ENCODE assay signal across 31 mouse cellular contexts in the genomic region with DNA sequence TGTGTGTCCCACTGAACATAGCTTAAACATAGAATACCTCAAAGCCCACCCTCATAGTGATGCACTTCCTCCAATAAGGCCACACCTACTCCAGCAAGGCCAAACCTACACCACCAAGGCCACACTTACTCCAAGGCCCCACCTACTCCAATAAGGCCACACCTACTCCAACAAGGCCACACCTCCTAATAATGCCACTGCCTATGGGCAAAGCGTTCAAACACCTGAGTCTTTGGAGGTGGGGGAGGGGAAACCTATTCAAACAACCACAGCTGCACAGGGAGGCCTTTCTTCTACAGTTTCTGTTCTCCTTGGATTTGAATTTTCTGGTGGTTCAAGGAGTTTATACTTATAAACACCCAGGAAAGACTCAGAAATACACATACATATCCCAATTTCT. TPM values are rescaled to one million over a fixed set of nuclear protein-coding genes. Genes with fewer than 3 reads are reported as not detected.
DNase-seq lines count a peak whose midpoint lies in the region; ATAC-seq and TF ChIP-seq lines count a peak whose summit lies in the region.
"Had no signal": no experiment of that assay in that cellular context is flagged by ENCODE, and none has a peak within 500 bp of the region (broad histone marks: within the 10 kb centered on the region; RNA-seq: fewer than 3 reads in every experiment).

No protein-coding gene starts in this region.

- no peaks in the 10 kb centered on the region for H3K79me2 ChIP-seq in CH12.LX (replicated peaks; ENCODE audit: control insufficient read depth, extremely low read depth, insufficient read depth, poor library complexity, severe bottlenecking)

- no peak for ATAC-seq in midbrain, embryonic 11.5 days (ENCODE audit: low FRiP score)
- ATAC-seq in midbrain, embryonic 16.5 days = no peak
- no peak for ATAC-seq in kidney, embryonic 15.5 days (replicated peaks; ENCODE audit: low FRiP score)
- ATAC-seq in forebrain, embryonic 12.5 days (ENCODE audit: low FRiP score) = no peak
- ATAC-seq: activated CD4-positive, CD25-positive, alpha-beta regulatory T cell, adult 4 months; CD4-positive, CD25-positive, alpha-beta regulatory T cell, adult 4 months; forebrain, embryonic 13.5 days; forebrain, embryonic 15.5 days; forebrain, postnatal 0 days; Patski had no signal

- TF ChIP-seq POLR2A in CH12.LX (IDR thresholded peaks at IDR 0.05; ENCODE audit: low read depth, low read length) = no peak

- H3K4me2 ChIP-seq in midbrain, embryonic 11.5 days = no peak overlapping the region
- no peak overlapping the region for H3K4me2 ChIP-seq in midbrain, embryonic 16.5 days (ENCODE audit: low read length)
- H3K4me2 ChIP-seq in CH12.LX (ENCODE audit: insufficient read depth, low read depth, poor library complexity, severe bottlenecking) = no peak overlapping the region
- H3K4me2 ChIP-seq in kidney, embryonic 15.5 days = no peak overlapping the region
- H3K4me2 ChIP-seq in forebrain, embryonic 12.5 days = no peak overlapping the region
- H3K4me2 ChIP-seq: embryonic facial prominence, embryonic 12.5 days; embryonic facial prominence, embryonic 15.5 days; forebrain, embryonic 13.5 days; forebrain, embryonic 15.5 days had no signal

- 85% methylated on average over 1 of the region's 1 CpGs for WGBS in midbrain, embryonic 11.5 days
- WGBS in midbrain, embryonic 16.5 days = 74% methylated on average over 1 of the region's 1 CpGs
- 91% methylated on average over 1 of the region's 1 CpGs for WGBS in kidney, embryonic 15.5 days
- WGBS in forebrain, embryonic 12.5 days = 73% methylated on average over 1 of the region's 1 CpGs

- in situ Hi-C loops in CH12.LX (cut with MboI; ENCODE audit: low pct_ligation_motif_present, low pct_unique_long_range_greater_than_20kb, low sequenced_read_pairs) = no loop called here

- H3K4me1 ChIP-seq in midbrain, embryonic 11.5 days (ENCODE audit: control insufficient read depth, insufficient read depth, low read length) = no peaks in the 10 kb centered on the region; the same call in 1 of the 2 replicates
- H3K4me1 ChIP-seq in midbrain, embryonic 16.5 days (ENCODE audit: control insufficient read depth, insufficient read depth, low read length) = no peaks in the 10 kb centered on the region
- H3K4me1 ChIP-seq in CH12.LX (ENCODE audit: control insufficient read depth in 1 of 2, insufficient read depth in 2 of 2) = peaks cover 7 to 30% of the 10 kb centered on the region in 2 experiments
- no peaks in the 10 kb centered on the region for H3K4me1 ChIP-seq in kidney, embryonic 15.5 days
- H3K4me1 ChIP-seq in forebrain, embryonic 12.5 days = peaks cover under 1% of the 10 kb centered on the region; the same call in 1 of the 2 replicates
- H3K4me1 ChIP-seq: embryonic facial prominence, embryonic 12.5 days; embryonic facial prominence, embryonic 15.5 days; forebrain, embryonic 13.5 days; forebrain, embryonic 15.5 days had no signal

- TF ChIP-seq EP300 in CH12.LX (IDR thresholded peaks at IDR 0.05; ENCODE audit: low read length) = no peak

- TF ChIP-seq CTCF in CH12.LX (conservative IDR thresholded peaks at IDR 0.05 in 1 of 2, IDR thresholded peaks at IDR 0.05 in 1 of 2; ENCODE audit: low read depth in 2 of 2, low read length in 2 of 2) = no peak

- no peaks in the 10 kb centered on the region for H3K9me3 ChIP-seq in midbrain, embryonic 11.5 days (ENCODE audit: control insufficient read depth, low read length)
- no peaks in the 10 kb centered on the region for H3K9me3 ChIP-seq in midbrain, embryonic 16.5 days (replicated peaks; ENCODE audit: control insufficient read depth, low read length, poor library complexity, severe bottlenecking)
- H3K9me3 ChIP-seq in CH12.LX (replicated peaks; ENCODE audit: low read length) = no peaks in the 10 kb centered on the region
- H3K9me3 ChIP-seq in kidney, embryonic 15.5 days (replicated peaks) = no peaks in the 10 kb centered on the region
- H3K9me3 ChIP-seq in forebrain, embryonic 12.5 days = no peaks in the 10 kb centered on the region
- H3K9me3 ChIP-seq: embryonic facial prominence, embryonic 12.5 days; embryonic facial prominence, embryonic 15.5 days; forebrain, embryonic 10.5 days; forebrain, embryonic 13.5 days; forebrain, embryonic 15.5 days; G1E had no signal

- dilution Hi-C loops in CH12.LX (cut with MboI; ENCODE audit: extremely low pct_ligation_motif_present, extremely low pct_unique_long_range_greater_than_20kb, low sequenced_read_pairs) = no loop called here

- no peak overlapping the region for H3K4me3 ChIP-seq in midbrain, embryonic 11.5 days (ENCODE audit: low read depth, low read length)
- no peak overlapping the region for H3K4me3 ChIP-seq in midbrain, embryonic 16.5 days (ENCODE audit: low read depth, low read length)
- H3K4me3 ChIP-seq in CH12.LX (replicated peaks in 1 of 3; ENCODE audit: low read depth in 2 of 3, low read length in 2 of 3, poor library complexity in 1 of 3) = no peak overlapping the region
- H3K4me3 ChIP-seq in kidney, embryonic 15.5 days (replicated peaks) = no peak overlapping the region
- no peak overlapping the region for H3K4me3 ChIP-seq in forebrain, embryonic 12.5 days (replicated peaks)
- H3K4me3 ChIP-seq: embryonic facial prominence, embryonic 12.5 days; embryonic facial prominence, embryonic 15.5 days; erythroblast, embryonic 14.5 days; forebrain, embryonic 10.5 days; forebrain, embryonic 13.5 days; forebrain, embryonic 15.5 days had no signal

- H3K9ac ChIP-seq in midbrain, embryonic 11.5 days (ENCODE audit: low read length) = no peak overlapping the region
- no peak overlapping the region for H3K9ac ChIP-seq in midbrain, embryonic 16.5 days (ENCODE audit: low read depth, low read length)
- no peak overlapping the region for H3K9ac ChIP-seq in CH12.LX (ENCODE audit: insufficient read depth, low read depth)
- no peak overlapping the region for H3K9ac ChIP-seq in kidney, embryonic 15.5 days
- no peak overlapping the region for H3K9ac ChIP-seq in forebrain, embryonic 12.5 days
- H3K9ac ChIP-seq: embryonic facial prominence, embryonic 12.5 days; embryonic facial prominence, embryonic 15.5 days; forebrain, embryonic 13.5 days; forebrain, embryonic 15.5 days; forebrain, postnatal 0 days had no signal

- no peaks in the 10 kb centered on the region for H3K36me3 ChIP-seq in midbrain, embryonic 11.5 days (ENCODE audit: control insufficient read depth, insufficient read depth, low read length)
- H3K36me3 ChIP-seq in midbrain, embryonic 16.5 days (ENCODE audit: control insufficient read depth, insufficient read depth, low read length) = no peaks in the 10 kb centered on the region
- H3K36me3 ChIP-seq in CH12.LX (replicated peaks in 1 of 2; ENCODE audit: control insufficient read depth in 1 of 2, insufficient read depth in 1 of 2, low read length in 1 of 2) = no peaks in the 10 kb centered on the region
- no peaks in the 10 kb centered on the region for H3K36me3 ChIP-seq in kidney, embryonic 15.5 days
- no peaks in the 10 kb centered on the region for H3K36me3 ChIP-seq in forebrain, embryonic 12.5 days (replicated peaks)
- H3K36me3 ChIP-seq: embryonic facial prominence, embryonic 12.5 days; embryonic facial prominence, embryonic 15.5 days; forebrain, embryonic 10.5 days; forebrain, embryonic 15.5 days; G1E had no signal

- no peak overlapping the region for H3K27ac ChIP-seq in midbrain, embryonic 11.5 days (ENCODE audit: low read depth, low read length)
- H3K27ac ChIP-seq in midbrain, embryonic 16.5 days (ENCODE audit: low read length) = no peak overlapping the region
- no peak overlapping the region for H3K27ac ChIP-seq in CH12.LX (ENCODE audit: insufficient read depth, low read depth)
- no peak overlapping the region for H3K27ac ChIP-seq in kidney, embryonic 15.5 days
- no peak overlapping the region for H3K27ac ChIP-seq in forebrain, embryonic 12.5 days
- H3K27ac ChIP-seq: embryonic facial prominence, embryonic 12.5 days; embryonic facial prominence, embryonic 15.5 days; forebrain, embryonic 10.5 days; forebrain, embryonic 13.5 days; forebrain, embryonic 15.5 days had no signal

- no peaks in the 10 kb centered on the region for H3K27me3 ChIP-seq in midbrain, embryonic 11.5 days (ENCODE audit: control insufficient read depth, insufficient read depth, low read length)
- no peaks in the 10 kb centered on the region for H3K27me3 ChIP-seq in midbrain, embryonic 16.5 days (ENCODE audit: control insufficient read depth, insufficient read depth, low read depth, low read length)
- no peaks in the 10 kb centered on the region for H3K27me3 ChIP-seq in CH12.LX (replicated peaks)
- H3K27me3 ChIP-seq in kidney, embryonic 15.5 days = peaks cover 7% of the 10 kb centered on the region; the same call in 1 of the 2 replicates
- peaks cover 3% of the 10 kb centered on the region for H3K27me3 ChIP-seq in forebrain, embryonic 12.5 days
- H3K27me3 ChIP-seq: forebrain, embryonic 15.5 days; Patski had no signal

- no peak for TF ChIP-seq RAD21 in CH12.LX (IDR thresholded peaks at IDR 0.05; ENCODE audit: low read depth, low read length)

- DNase-seq in midbrain, embryonic 11.5 days (ENCODE audit: low spot score, missing footprints) = peak; percentile 59
- DNase-seq in A20 (ENCODE audit: low read depth, low spot score) = peak; percentile 24
- peak; percentile 72 for DNase-seq in CH12.LX (ENCODE audit: extremely low read depth)
- peak; percentile 71 for DNase-seq in R1 (ENCODE audit: low read depth, low spot score)
- no peak for DNase-seq in ovary, adult 18-20 months (ENCODE audit: low spot score)
- DNase-seq: adrenal gland, adult 8-10 months; adrenal gland, postnatal 14 days; adrenal gland, postnatal 36 days; B cell, adult 2 months; cerebellum, adult 18-20 months; cerebellum, adult 8-10 months; cerebellum, adult 9-11 months; cerebellum, postnatal 14 days; cerebellum, postnatal 36 days; embryo, embryonic 11 days; forebrain, postnatal 0 days had no signal

RNA-seq across cellular contexts. Expression of gene Atg4a-ps, which starts 43.2 kb away (rescaled TPM):
- 0.08 and 0.19 TPM in 2 replicates for polyA plus RNA-seq in midbrain, embryonic 11.5 days (2014; fragmentation: Nextera tagmentation; extraction: Ambion mirVana)
- polyA plus RNA-seq in midbrain, embryonic 16.5 days (2015; fragmentation: Nextera tagmentation; extraction: Ambion mirVana) = 0.11 and 0.29 TPM in 2 replicates
- total RNA-seq in CH12.LX (2012; rRNA removed) (0.46 and 0.64 TPM in 2 replicates), CH12.LX (2014; rRNA removed) (5.7 and 6.6 TPM in 2 replicates)
- polyA plus RNA-seq in CH12.LX (2012; ENCODE audit: insufficient read length, low read depth) = 2.1 and 4.0 TPM in 2 replicates
- polyA plus RNA-seq in kidney, embryonic 15.5 days (2015; fragmentation: Nextera tagmentation; extraction: Ambion mirVana) = 0.13 TPM in 1 of 2 replicates, not detected in the other
- 0.17 TPM in 1 of 2 replicates, not detected in the other for polyA plus RNA-seq in forebrain, embryonic 12.5 days (2016; fragmentation: Nextera tagmentation; extraction: Ambion mirVana)
- polyA plus RNA-seq: erythroblast, embryonic 14.5 days; forebrain, embryonic 15.5 days; G1E had no signal

RNA-seq across cellular contexts. Expression of gene Olfml3, which starts 48.8 kb away (rescaled TPM):
- polyA plus RNA-seq in midbrain, embryonic 11.5 days (2014; fragmentation: Nextera tagmentation; extraction: Ambion mirVana) = 8.9 and 10.5 TPM in 2 replicates
- polyA plus RNA-seq in midbrain, embryonic 16.5 days (2015; fragmentation: Nextera tagmentation; extraction: Ambion mirVana) = 4.6 and 5.3 TPM in 2 replicates
- total RNA-seq in CH12.LX (2012; rRNA removed) (14.0 and 16.0 TPM in 2 replicates), CH12.LX (2014; rRNA removed) (18.3 and 19.7 TPM in 2 replicates)
- polyA plus RNA-seq in CH12.LX (2012; ENCODE audit: insufficient read length, low read depth) = 33.3 and 34.0 TPM in 2 replicates
- polyA plus RNA-seq in kidney, embryonic 15.5 days (2015; fragmentation: Nextera tagmentation; extraction: Ambion mirVana) = 53.2 and 59.6 TPM in 2 replicates
- polyA plus RNA-seq in forebrain, embryonic 12.5 days (2016; fragmentation: Nextera tagmentation; extraction: Ambion mirVana) = 5.3 and 7.2 TPM in 2 replicates
- polyA plus RNA-seq: G1E had no signal

RNA-seq across cellular contexts. Expression of gene Gm10964, which starts 50.1 kb away (rescaled TPM):
- polyA plus RNA-seq in midbrain, embryonic 11.5 days (2014; fragmentation: Nextera tagmentation; extraction: Ambion mirVana) = not detected in 2 replicates
- polyA plus RNA-seq in midbrain, embryonic 16.5 days (2015; fragmentation: Nextera tagmentation; extraction: Ambion mirVana) = not detected in 2 replicates
- not detected in 2 replicates for total RNA-seq in CH12.LX (2012; rRNA removed)
- not detected in 2 replicates for total RNA-seq in CH12.LX (2014; rRNA removed)
- polyA plus RNA-seq in CH12.LX (2012; ENCODE audit: insufficient read length, low read depth) = not detected in 2 replicates
- not detected in 2 replicates for polyA plus RNA-seq in kidney, embryonic 15.5 days (2015; fragmentation: Nextera tagmentation; extraction: Ambion mirVana)
- polyA plus RNA-seq in forebrain, embryonic 12.5 days (2016; fragmentation: Nextera tagmentation; extraction: Ambion mirVana) = not detected in 2 replicates
- total RNA-seq: adrenal gland, adult 18-20 months; adrenal gland, adult 8-10 months; adrenal gland, postnatal 14 days; adrenal gland, postnatal 36 days; common myeloid progenitor, adult 5-6 weeks; forebrain, postnatal 0 days; G1E had no signal
- polyA plus RNA-seq: activated CD4-positive, CD25-positive, alpha-beta regulatory T cell, adult 4 months; CD4-positive, CD25-positive, alpha-beta regulatory T cell, adult 4 months; embryonic facial prominence, embryonic 12.5 days; embryonic facial prominence, embryonic 15.5 days; erythroblast, embryonic 14.5 days; forebrain, embryonic 10.5 days; forebrain, embryonic 13.5 days; forebrain, embryonic 15.5 days; forebrain, postnatal 0 days; G1E; Patski had no signal
